Mouse (Mus musculus) bone marrow macrophage, adult 2 months (primary cell): ENCODE measurements around the gene Slc38a7.

Experiments used
- CTCF ChIP-seq: IDR thresholded peaks from 2 replicates; pipeline ENCODE4 v1.5.1; 2012; ENCODE audit warnings: low read depth, mild to moderate bottlenecking, low read length, moderate library complexity
- POLR2A ChIP-seq: IDR thresholded peaks from 2 replicates; pipeline ENCODE4 v1.6.1; 2012; ENCODE audit warnings: mild to moderate bottlenecking, low read depth, low read length, borderline replicate concordance

DNA sequence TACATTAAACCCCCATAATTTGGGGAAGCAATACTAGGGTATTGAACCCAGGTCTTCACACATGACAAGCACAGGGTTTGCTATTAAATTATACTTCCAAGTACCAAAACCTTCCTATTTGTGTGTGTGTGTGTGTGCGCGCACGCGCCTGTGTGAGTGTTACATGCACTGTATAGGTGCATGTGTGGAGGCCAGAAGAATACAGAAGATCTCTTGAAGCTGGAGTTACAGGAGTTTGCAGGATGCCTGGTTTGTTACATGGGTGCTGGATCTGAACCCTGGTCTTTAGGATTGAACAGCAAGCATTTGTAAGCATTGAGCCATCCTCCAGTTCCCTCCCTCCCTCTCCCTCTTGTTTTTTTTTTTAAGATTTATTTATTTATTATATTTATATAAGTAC lies 14.1 kb downstream of the Slc38a7 start:
- TF ChIP-seq CTCF (no peak), POLR2A (no peak)
